Mouse (Mus musculus) kidney, adult 2 months (tissue): ENCODE data around the gene Sco2.

ENCODE experiments used
- CTCF ChIP-seq: fragments of 200-500 bp; conservative IDR thresholded peaks from 2 replicates; pipeline ENCODE4 v1.5.1; 2011; ENCODE audit warnings: low read depth, mild to moderate bottlenecking, control low read depth, low read length, moderate library complexity, mixed read lengths; ENCODE audit not compliant: insufficient read depth, insufficient read length
- POLR2A ChIP-seq: fragments of 200-500 bp; IDR thresholded peaks from one replicate; pipeline ENCODE4 v1.6.1; 2011; ENCODE audit warnings: low read depth, low read length, control low read depth

DNA sequence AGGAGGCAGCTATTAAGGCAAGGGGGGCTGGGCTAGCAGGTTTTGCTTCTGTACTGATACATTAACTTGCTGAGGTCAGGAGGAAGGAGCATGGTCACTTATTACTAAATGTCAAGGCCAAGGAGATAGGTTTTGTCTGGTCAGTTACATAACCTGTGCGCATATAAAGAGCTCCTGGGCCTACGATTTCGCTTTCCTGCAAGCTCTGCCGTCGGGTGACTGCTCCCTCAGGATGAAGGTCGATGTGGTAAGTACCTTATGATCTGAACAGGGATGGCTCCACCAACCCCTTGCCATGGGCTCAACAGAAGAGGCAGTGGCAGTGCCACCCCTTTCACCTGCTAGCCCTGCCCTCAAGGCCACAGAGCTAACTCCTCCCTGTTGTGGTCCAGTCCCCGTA is 39.4 kb downstream of the Sco2 start, which contains the start of gene Miox:
- TF ChIP-seq CTCF (no peak), POLR2A (peak; percentile 97)
